Mouse (Mus musculus): ENCODE data around the gene Apod. TPM values are rescaled to one million over a fixed set of nuclear protein-coding genes. Genes with fewer than 3 reads are reported as not detected.

Gene Apod
- polyA plus RNA-seq, 1 experiment from 2014 or later = not detected

DNA sequence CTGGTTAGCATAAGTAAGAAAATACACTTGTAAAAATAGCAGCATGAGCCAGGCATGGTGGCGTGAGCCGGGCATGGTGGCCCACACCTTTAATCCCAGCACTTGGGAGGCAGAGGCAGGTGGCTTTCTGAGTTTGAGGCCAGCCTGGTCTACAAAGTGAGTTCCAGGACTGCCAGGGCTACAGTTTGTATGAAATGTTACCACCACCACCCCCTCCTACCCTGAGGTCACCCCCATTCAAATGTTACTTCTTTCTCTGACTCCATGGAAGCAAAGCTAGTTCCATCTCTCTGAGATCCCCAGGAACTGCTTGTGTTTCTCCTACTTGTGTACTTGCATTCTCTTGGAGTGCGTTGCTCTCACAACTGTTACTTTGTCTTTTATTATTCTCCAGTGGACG, 34.4 kb downstream of the Apod start:
- WGBS (ENCODE audit: insufficient replicate concordance) = 78% methylated on average over 4 of the region's 4 CpGs
- H3K9me3 ChIP-seq (replicated peaks; ENCODE audit: control insufficient read depth, low read length) = no peaks in the 10 kb centered on the region
- ATAC-seq (ENCODE audit: low read depth) = no peak
- H3K4me2 ChIP-seq (ENCODE audit: low read depth, low read length) = no peak overlapping the region
- H3K9ac ChIP-seq (ENCODE audit: low read depth, low read length) = no peak overlapping the region
- H3K4me1 ChIP-seq (ENCODE audit: control insufficient read depth, low read depth, low read length) = peaks cover 4% of the 10 kb centered on the region
- H3K27ac ChIP-seq (ENCODE audit: low read length) = no peak overlapping the region
- H3K27me3 ChIP-seq (ENCODE audit: control insufficient read depth, insufficient read depth, low read depth, low read length) = no peaks in the 10 kb centered on the region
- no peaks in the 10 kb centered on the region for H3K36me3 ChIP-seq (ENCODE audit: control insufficient read depth, insufficient read depth)
- no peak overlapping the region for H3K4me3 ChIP-seq (ENCODE audit: low read depth, low read length)

DNA sequence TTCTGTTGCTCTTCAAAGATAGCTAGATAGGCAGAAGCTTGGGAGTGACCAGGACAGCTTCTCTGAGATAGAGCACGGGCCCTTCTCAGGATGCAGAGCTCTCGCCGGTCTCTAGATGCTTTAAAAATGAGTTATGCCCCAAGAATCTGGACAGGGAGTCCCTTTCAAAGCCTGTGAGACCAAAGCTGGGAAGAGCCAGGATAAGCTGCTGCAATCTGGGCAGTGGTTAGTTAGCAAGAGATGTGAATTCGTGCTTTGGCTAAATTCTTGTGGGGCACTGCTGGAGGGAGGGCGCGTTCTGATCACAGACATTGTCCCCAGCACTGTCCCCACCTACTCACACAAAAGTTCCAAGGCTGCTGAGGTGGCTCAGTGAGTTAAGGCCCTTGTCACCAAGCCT, 36.0 kb downstream of the Apod start:
- Histone ChIP-seq H3K27me3 (ENCODE audit: control insufficient read depth, insufficient read depth, low read depth, low read length) (no peaks in the 10 kb centered on the region), H3K9me3 (replicated peaks; ENCODE audit: control insufficient read depth, low read length) (no peaks in the 10 kb centered on the region), H3K4me3 (ENCODE audit: low read depth, low read length) (no peak overlapping the region), H3K4me1 (ENCODE audit: control insufficient read depth, low read depth, low read length) (peaks cover 5% of the 10 kb centered on the region), H3K4me2 (ENCODE audit: low read depth, low read length) (no peak overlapping the region), H3K36me3 (ENCODE audit: control insufficient read depth, insufficient read depth) (no peaks in the 10 kb centered on the region), H3K9ac (ENCODE audit: low read depth, low read length) (no peak overlapping the region), H3K27ac (ENCODE audit: low read length) (no peak overlapping the region)
- ATAC-seq (ENCODE audit: low read depth) = no peak
- 63% methylated on average over 6 of the region's 6 CpGs for WGBS (ENCODE audit: insufficient replicate concordance)

DNA sequence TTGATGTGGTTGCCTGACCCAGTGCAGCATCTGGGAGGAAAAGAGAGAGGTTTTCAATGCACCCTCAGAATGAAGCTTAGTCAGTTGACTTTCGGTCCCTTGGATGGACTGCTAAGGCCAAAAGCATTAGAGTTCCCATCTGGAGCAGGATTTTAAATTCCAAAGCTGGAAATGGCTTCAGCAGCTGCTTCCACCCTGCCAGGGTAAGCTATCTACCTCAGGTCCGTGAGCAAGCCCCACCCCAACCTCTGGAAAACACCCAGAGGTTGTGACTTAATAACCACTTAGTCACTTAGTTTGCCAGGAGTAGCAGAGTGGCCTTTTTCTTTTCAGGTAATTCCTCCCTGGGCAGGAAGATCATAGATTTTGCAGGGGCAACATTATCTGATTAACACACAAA, 36.5 kb downstream of the Apod start:
- Histone ChIP-seq H3K27me3 (ENCODE audit: control insufficient read depth, insufficient read depth, low read depth, low read length) (no peaks in the 10 kb centered on the region), H3K27ac (ENCODE audit: low read length) (no peak overlapping the region), H3K36me3 (ENCODE audit: control insufficient read depth, insufficient read depth) (no peaks in the 10 kb centered on the region), H3K9me3 (replicated peaks; ENCODE audit: control insufficient read depth, low read length) (no peaks in the 10 kb centered on the region), H3K4me1 (ENCODE audit: control insufficient read depth, low read depth, low read length) (peaks cover 10% of the 10 kb centered on the region), H3K4me3 (ENCODE audit: low read depth, low read length) (no peak overlapping the region), H3K9ac (ENCODE audit: low read depth, low read length) (no peak overlapping the region), H3K4me2 (ENCODE audit: low read depth, low read length) (no peak overlapping the region)
- 48% methylated on average over 2 of the region's 2 CpGs for WGBS (ENCODE audit: insufficient replicate concordance)
- ATAC-seq (ENCODE audit: low read depth) = no peak

DNA sequence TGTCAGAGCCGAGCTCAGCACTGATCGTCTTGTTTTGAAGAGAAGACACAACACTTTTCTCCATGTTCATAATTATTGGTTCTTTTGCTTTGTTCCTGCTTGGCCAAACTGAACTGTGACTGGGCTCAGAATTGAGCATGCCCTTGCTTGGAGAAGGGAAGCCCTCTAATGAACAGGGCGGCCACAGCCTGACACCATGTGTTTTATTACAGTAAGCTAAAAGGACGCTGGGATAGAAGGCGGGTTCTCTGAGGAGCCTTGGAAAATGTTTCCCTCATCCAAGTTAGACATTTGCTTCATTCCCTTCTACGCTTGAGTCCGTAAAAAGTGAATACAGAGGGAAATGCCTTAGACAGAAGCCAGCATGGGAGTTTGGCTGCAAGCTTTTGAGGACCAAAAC, 37.6 kb downstream of the Apod start:
- Histone ChIP-seq H3K4me1 (ENCODE audit: control insufficient read depth, low read depth, low read length) (peaks cover 18% of the 10 kb centered on the region), H3K36me3 (ENCODE audit: control insufficient read depth, insufficient read depth) (no peaks in the 10 kb centered on the region), H3K9me3 (replicated peaks; ENCODE audit: control insufficient read depth, low read length) (no peaks in the 10 kb centered on the region), H3K27ac (ENCODE audit: low read length) (no peak overlapping the region), H3K9ac (ENCODE audit: low read depth, low read length) (no peak overlapping the region), H3K4me3 (ENCODE audit: low read depth, low read length) (no peak overlapping the region), H3K27me3 (ENCODE audit: control insufficient read depth, insufficient read depth, low read depth, low read length) (no peaks in the 10 kb centered on the region), H3K4me2 (ENCODE audit: low read depth, low read length) (no peak overlapping the region)
- WGBS (ENCODE audit: insufficient replicate concordance) = 63% methylated on average over 7 of the region's 7 CpGs
- no peak for ATAC-seq (ENCODE audit: low read depth)

DNA sequence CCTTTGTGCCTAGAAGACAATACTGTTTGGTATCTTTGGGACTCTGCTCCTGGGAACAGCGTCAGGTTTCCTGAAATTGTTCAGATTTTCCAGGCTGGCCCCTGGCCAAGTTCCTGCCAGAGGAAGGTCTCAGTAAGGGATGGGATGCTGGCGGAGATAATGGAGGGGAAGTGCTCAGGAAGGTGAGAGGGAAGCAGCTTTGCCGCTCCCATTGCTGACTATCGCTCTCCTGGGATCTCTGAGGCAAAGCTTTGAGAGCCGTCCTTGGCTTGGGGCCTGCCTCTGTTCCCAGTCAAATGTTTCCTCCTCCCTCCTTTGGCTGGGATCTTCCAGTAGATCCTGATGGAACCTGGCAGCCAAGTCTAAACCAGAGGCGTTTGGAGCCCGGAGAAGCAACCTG, 38.1 kb downstream of the Apod start:
- 47% methylated on average over 7 of the region's 7 CpGs for WGBS (ENCODE audit: insufficient replicate concordance)
- ATAC-seq (ENCODE audit: low read depth) = no peak
- no peaks in the 10 kb centered on the region for H3K9me3 ChIP-seq (replicated peaks; ENCODE audit: control insufficient read depth, low read length)
- H3K27me3 ChIP-seq (ENCODE audit: control insufficient read depth, insufficient read depth, low read depth, low read length) = no peaks in the 10 kb centered on the region
- H3K4me3 ChIP-seq (ENCODE audit: low read depth, low read length) = no peak overlapping the region
- H3K4me1 ChIP-seq (ENCODE audit: control insufficient read depth, low read depth, low read length) = peaks cover 19% of the 10 kb centered on the region
- H3K9ac ChIP-seq (ENCODE audit: low read depth, low read length) = no peak overlapping the region
- H3K27ac ChIP-seq (ENCODE audit: low read length) = no peak overlapping the region
- no peak overlapping the region for H3K4me2 ChIP-seq (ENCODE audit: low read depth, low read length)
- no peaks in the 10 kb centered on the region for H3K36me3 ChIP-seq (ENCODE audit: control insufficient read depth, insufficient read depth)

DNA sequence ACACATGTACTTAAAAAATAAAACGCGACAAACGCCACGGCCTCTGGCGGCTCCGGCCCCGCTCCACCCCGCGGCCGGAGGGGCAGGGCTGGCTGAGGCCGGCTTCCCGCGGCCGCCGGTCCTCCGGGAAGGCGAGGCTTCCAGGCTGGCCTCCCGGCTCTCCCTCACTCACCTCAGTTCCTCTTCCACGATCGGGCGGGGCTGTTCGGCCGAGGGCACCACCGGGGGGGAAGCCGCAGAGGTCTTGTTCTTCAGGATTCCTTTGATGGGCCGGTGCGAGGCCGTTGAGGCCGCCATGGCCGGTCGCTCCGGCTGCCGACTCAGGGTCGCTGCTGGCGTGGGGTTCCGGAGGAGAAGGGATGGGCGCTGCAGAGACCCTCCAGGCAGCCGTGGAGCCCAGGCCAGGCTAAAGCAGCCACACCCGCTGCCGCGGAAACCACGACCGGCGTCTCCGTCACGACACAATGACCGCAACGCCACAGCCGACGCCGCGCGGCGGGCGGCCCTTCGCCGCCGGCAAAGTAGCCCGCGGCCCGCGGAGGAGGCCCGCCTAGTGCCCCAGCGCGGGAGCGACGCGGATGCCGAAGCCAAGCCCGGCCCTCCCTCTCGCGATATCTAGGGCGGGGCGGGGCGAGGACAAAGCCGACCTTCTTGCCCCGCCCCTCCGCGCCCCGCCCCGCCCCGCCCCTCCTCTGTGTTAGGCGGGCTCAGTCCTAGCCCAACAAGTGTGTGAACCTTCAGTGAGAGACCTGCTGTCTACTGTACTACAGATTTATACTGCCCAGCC, 39.7 kb downstream of the Apod start, which contains the start of gene Ppp1r2:
TSS of gene Ppp1r2 (minus strand) at position 604 of the 787 bp plus-strand sequence.
- Histone ChIP-seq H3K36me3 (ENCODE audit: control insufficient read depth, insufficient read depth) (no peaks in the 10 kb centered on the region), H3K27ac (ENCODE audit: low read length) (peak within 1 kb of the TSS; percentile 81), H3K4me1 (ENCODE audit: control insufficient read depth, low read depth, low read length) (peaks cover 20% of the 10 kb centered on the region), H3K4me2 (ENCODE audit: low read depth, low read length) (peak within 1 kb of the TSS; percentile 73), H3K9me3 (replicated peaks; ENCODE audit: control insufficient read depth, low read length) (no peaks in the 10 kb centered on the region), H3K27me3 (ENCODE audit: control insufficient read depth, insufficient read depth, low read depth, low read length) (no peaks in the 10 kb centered on the region), H3K9ac (ENCODE audit: low read depth, low read length) (peak within 1 kb of the TSS; percentile 90), H3K4me3 (ENCODE audit: low read depth, low read length) (peak within 1 kb of the TSS; percentile 71)
- under 1% methylated on average over 81 of the region's 83 CpGs for WGBS (ENCODE audit: insufficient replicate concordance)
- peak; percentile 94 for ATAC-seq (ENCODE audit: low read depth)

DNA sequence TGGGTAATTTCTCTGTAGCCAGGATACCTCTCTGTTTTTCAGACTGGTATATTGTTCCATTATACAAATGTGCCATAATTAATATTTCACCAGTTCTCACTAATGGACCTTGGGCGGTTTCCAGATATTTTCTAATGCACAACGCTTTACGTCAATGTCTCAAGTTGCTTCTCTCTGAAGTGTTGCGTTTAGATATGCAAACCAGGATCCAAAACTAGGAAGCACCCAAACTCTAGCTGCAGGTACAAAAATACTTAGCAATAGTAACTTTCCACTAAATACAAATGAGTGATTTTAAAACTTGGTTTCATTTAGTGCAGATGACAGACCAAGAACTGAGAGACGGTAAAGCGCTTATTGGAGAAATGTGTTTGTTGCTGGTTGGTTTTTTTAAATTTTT, 40.5 kb downstream of the Apod start:
- H3K4me2 ChIP-seq (ENCODE audit: low read depth, low read length) = peak overlapping the region; percentile 73
- no peaks in the 10 kb centered on the region for H3K9me3 ChIP-seq (replicated peaks; ENCODE audit: control insufficient read depth, low read length)
- H3K27me3 ChIP-seq (ENCODE audit: control insufficient read depth, insufficient read depth, low read depth, low read length) = no peaks in the 10 kb centered on the region
- ATAC-seq (ENCODE audit: low read depth) = no peak
- WGBS (ENCODE audit: insufficient replicate concordance) = 2% methylated on average over 6 of the region's 6 CpGs
- H3K4me1 ChIP-seq (ENCODE audit: control insufficient read depth, low read depth, low read length) = peaks cover 20% of the 10 kb centered on the region
- peak overlapping the region; percentile 71 for H3K4me3 ChIP-seq (ENCODE audit: low read depth, low read length)
- H3K27ac ChIP-seq (ENCODE audit: low read length) = peak overlapping the region; percentile 81
- H3K9ac ChIP-seq (ENCODE audit: low read depth, low read length) = peak overlapping the region; percentile 90
- no peaks in the 10 kb centered on the region for H3K36me3 ChIP-seq (ENCODE audit: control insufficient read depth, insufficient read depth)

DNA sequence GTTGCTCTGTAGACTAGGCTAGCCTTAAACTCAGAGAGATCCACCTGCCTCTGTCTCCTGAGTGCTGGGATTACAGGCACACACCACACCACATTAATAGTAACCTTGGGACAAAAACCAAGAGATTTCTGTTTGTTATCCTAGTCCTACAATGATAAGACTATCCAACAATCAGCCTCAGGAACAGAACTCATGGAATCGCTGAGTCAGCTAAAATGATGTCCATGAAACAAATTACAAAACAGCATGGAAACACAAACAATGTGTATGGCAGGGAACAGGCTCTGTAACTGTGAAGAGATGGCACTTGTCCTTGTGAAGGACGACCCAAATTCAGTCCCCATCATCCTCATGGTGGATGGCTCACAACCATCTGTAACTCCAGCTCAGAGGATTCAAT, 47.9 kb downstream of the Apod start:
- Histone ChIP-seq H3K36me3 (ENCODE audit: control insufficient read depth, insufficient read depth) (peaks cover 5% of the 10 kb centered on the region; the same call in 1 of the 2 replicates), H3K4me3 (ENCODE audit: low read depth, low read length) (no peak overlapping the region), H3K27me3 (ENCODE audit: control insufficient read depth, insufficient read depth, low read depth, low read length) (no peaks in the 10 kb centered on the region), H3K9ac (ENCODE audit: low read depth, low read length) (no peak overlapping the region), H3K9me3 (replicated peaks; ENCODE audit: control insufficient read depth, low read length) (no peaks in the 10 kb centered on the region), H3K4me1 (ENCODE audit: control insufficient read depth, low read depth, low read length) (peaks cover 2% of the 10 kb centered on the region), H3K27ac (ENCODE audit: low read length) (no peak overlapping the region), H3K4me2 (ENCODE audit: low read depth, low read length) (no peak overlapping the region)
- ATAC-seq (ENCODE audit: low read depth) = no peak
- 67% methylated on average over 2 of the region's 2 CpGs for WGBS (ENCODE audit: insufficient replicate concordance)

DNA sequence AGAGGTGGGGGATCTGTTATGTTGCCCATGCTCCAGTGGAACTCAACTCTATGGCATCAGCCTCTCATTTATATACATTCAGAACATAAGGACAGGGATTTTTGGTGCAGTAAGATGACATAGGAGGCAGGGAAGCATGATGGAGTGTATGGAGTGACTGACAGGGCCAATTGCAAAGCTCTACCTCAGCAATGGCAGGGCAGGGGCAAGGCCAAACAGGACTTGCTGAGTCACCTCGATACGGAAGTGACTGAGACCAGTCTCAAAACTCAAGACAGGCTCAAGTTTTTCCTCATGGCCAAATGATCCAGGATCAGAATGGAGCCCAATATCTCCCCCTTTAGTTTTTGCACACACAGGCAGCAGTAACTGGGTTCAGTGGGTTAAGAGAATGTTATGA, 58.5 kb downstream of the Apod start:
- Histone ChIP-seq H3K27ac (ENCODE audit: low read length) (no peak overlapping the region), H3K36me3 (ENCODE audit: control insufficient read depth, insufficient read depth) (peaks cover 20% of the 10 kb centered on the region; the same call in 1 of the 2 replicates), H3K4me1 (ENCODE audit: control insufficient read depth, low read depth, low read length) (no peaks in the 10 kb centered on the region; the same call in 1 of the 2 replicates), H3K4me3 (ENCODE audit: low read depth, low read length) (no peak overlapping the region), H3K4me2 (ENCODE audit: low read depth, low read length) (no peak overlapping the region), H3K9me3 (replicated peaks; ENCODE audit: control insufficient read depth, low read length) (no peaks in the 10 kb centered on the region), H3K9ac (ENCODE audit: low read depth, low read length) (no peak overlapping the region), H3K27me3 (ENCODE audit: control insufficient read depth, insufficient read depth, low read depth, low read length) (no peaks in the 10 kb centered on the region)
- 83% methylated on average over 2 of the region's 2 CpGs for WGBS (ENCODE audit: insufficient replicate concordance)
- no peak for ATAC-seq (ENCODE audit: low read depth)
